Mouse (Mus musculus): ENCODE results near the gene Lcp2. TPM values are rescaled to one million over a fixed set of nuclear protein-coding genes. Genes with fewer than 3 reads are reported as not detected.

The Lcp2 gene
- polyA plus RNA-seq, 1 experiment from 2014 or later = 1.9 TPM

- no peaks in the 10 kb centered on the region for H3K36me3 ChIP-seq
- H3K4me1 ChIP-seq = peaks cover 8% of the 10 kb centered on the region
- H3K9ac ChIP-seq = no peak overlapping the region
- H3K4me3 ChIP-seq = no peak overlapping the region
- no peak for ATAC-seq (ENCODE audit: low FRiP score, low read depth)
- no peak overlapping the region for H3K27ac ChIP-seq
- WGBS = 71% methylated on average over 6 of the region's 6 CpGs
- no peaks in the 10 kb centered on the region for H3K27me3 ChIP-seq
- no peak overlapping the region for H3K4me2 ChIP-seq (replicated peaks)
- no peaks in the 10 kb centered on the region for H3K9me3 ChIP-seq
Observed at GRCm38 (mm10) chr11:34012007-34012652, 34.6 kb upstream of the Lcp2 start.

- no peak overlapping the region for H3K9ac ChIP-seq
- H3K4me3 ChIP-seq = no peak overlapping the region
- H3K36me3 ChIP-seq = no peaks in the 10 kb centered on the region
- H3K4me2 ChIP-seq (replicated peaks) = no peak overlapping the region
- H3K27ac ChIP-seq = no peak overlapping the region
- 87% methylated on average over 1 of the region's 1 CpGs for WGBS
- H3K27me3 ChIP-seq = no peaks in the 10 kb centered on the region
- no peak for ATAC-seq (ENCODE audit: low FRiP score, low read depth)
- H3K9me3 ChIP-seq = no peaks in the 10 kb centered on the region
- H3K4me1 ChIP-seq = no peaks in the 10 kb centered on the region; the same call in 1 of the 2 replicates
Observed at GRCm38 (mm10) chr11:34025091-34025490, 21.6 kb upstream of the Lcp2 start.

- Histone ChIP-seq H3K4me1 (no peaks in the 10 kb centered on the region; the same call in 1 of the 2 replicates), H3K27ac (no peak overlapping the region), H3K4me3 (no peak overlapping the region), H3K9me3 (no peaks in the 10 kb centered on the region), H3K36me3 (no peaks in the 10 kb centered on the region), H3K4me2 (replicated peaks) (no peak overlapping the region), H3K9ac (no peak overlapping the region), H3K27me3 (no peaks in the 10 kb centered on the region)
- 52% methylated on average over 5 of the region's 5 CpGs for WGBS
- ATAC-seq (ENCODE audit: low FRiP score, low read depth) = no peak
Observed at GRCm38 (mm10) chr11:34029658-34030057, 17.1 kb upstream of the Lcp2 start.

GRCm38 (mm10) chr11:34031015-34031805, 15.5 kb upstream of the Lcp2 start:
- Histone ChIP-seq H3K9me3 (no peaks in the 10 kb centered on the region), H3K9ac (no peak overlapping the region), H3K4me1 (no peaks in the 10 kb centered on the region; the same call in 1 of the 2 replicates), H3K4me2 (replicated peaks) (no peak overlapping the region), H3K27ac (no peak overlapping the region), H3K36me3 (no peaks in the 10 kb centered on the region), H3K4me3 (no peak overlapping the region), H3K27me3 (no peaks in the 10 kb centered on the region)
- no peak for ATAC-seq (ENCODE audit: low FRiP score, low read depth)
- 65% methylated on average over 8 of the region's 8 CpGs for WGBS

- no peaks in the 10 kb centered on the region for H3K9me3 ChIP-seq
- H3K36me3 ChIP-seq = no peaks in the 10 kb centered on the region
- WGBS = 92% methylated on average over 5 of the region's 5 CpGs
- no peak overlapping the region for H3K27ac ChIP-seq
- no peaks in the 10 kb centered on the region for H3K27me3 ChIP-seq
- H3K4me1 ChIP-seq = no peaks in the 10 kb centered on the region; the same call in 1 of the 2 replicates
- no peak overlapping the region for H3K9ac ChIP-seq
- no peak overlapping the region for H3K4me3 ChIP-seq
- H3K4me2 ChIP-seq (replicated peaks) = no peak overlapping the region
- no peak for ATAC-seq (ENCODE audit: low FRiP score, low read depth)
Observed at GRCm38 (mm10) chr11:34034008-34034505, 12.7 kb upstream of the Lcp2 start.

GRCm38 (mm10) chr11:34034794-34035193, 11.9 kb upstream of the Lcp2 start:
- Histone ChIP-seq H3K4me1 (no peaks in the 10 kb centered on the region), H3K9me3 (no peaks in the 10 kb centered on the region), H3K36me3 (no peaks in the 10 kb centered on the region), H3K4me2 (replicated peaks) (no peak overlapping the region), H3K9ac (no peak overlapping the region), H3K27ac (no peak overlapping the region), H3K27me3 (no peaks in the 10 kb centered on the region), H3K4me3 (no peak overlapping the region)
- 75% methylated on average over 2 of the region's 2 CpGs for WGBS
- no peak for ATAC-seq (ENCODE audit: low FRiP score, low read depth)

GRCm38 (mm10) chr11:34035909-34036658, 10.6 kb upstream of the Lcp2 start:
- Histone ChIP-seq H3K9me3 (no peaks in the 10 kb centered on the region), H3K4me3 (no peak overlapping the region), H3K4me2 (replicated peaks) (no peak overlapping the region), H3K9ac (no peak overlapping the region), H3K27ac (no peak overlapping the region), H3K27me3 (no peaks in the 10 kb centered on the region), H3K36me3 (no peaks in the 10 kb centered on the region), H3K4me1 (no peaks in the 10 kb centered on the region)
- no peak for ATAC-seq (ENCODE audit: low FRiP score, low read depth)
- 85% methylated on average over 5 of the region's 5 CpGs for WGBS

- Histone ChIP-seq H3K27me3 (no peaks in the 10 kb centered on the region), H3K4me1 (no peaks in the 10 kb centered on the region), H3K4me2 (replicated peaks) (no peak overlapping the region), H3K4me3 (no peak overlapping the region), H3K9me3 (no peaks in the 10 kb centered on the region), H3K9ac (no peak overlapping the region), H3K36me3 (no peaks in the 10 kb centered on the region), H3K27ac (no peak overlapping the region)
- ATAC-seq (ENCODE audit: low FRiP score, low read depth) = no peak
- WGBS = 84% methylated on average over 5 of the region's 5 CpGs
Observed at GRCm38 (mm10) chr11:34040061-34040460, 6.7 kb upstream of the Lcp2 start.

GRCm38 (mm10) chr11:34042808-34043207, 3.9 kb upstream of the Lcp2 start:
- H3K4me1 ChIP-seq = no peaks in the 10 kb centered on the region
- no peaks in the 10 kb centered on the region for H3K36me3 ChIP-seq
- H3K27me3 ChIP-seq = no peaks in the 10 kb centered on the region
- no peak overlapping the region for H3K4me3 ChIP-seq
- H3K4me2 ChIP-seq (replicated peaks) = no peak overlapping the region
- H3K9ac ChIP-seq = no peak overlapping the region
- H3K27ac ChIP-seq = no peak overlapping the region
- no peaks in the 10 kb centered on the region for H3K9me3 ChIP-seq
- WGBS = 53% methylated on average over 1 of the region's 1 CpGs
- ATAC-seq (ENCODE audit: low FRiP score, low read depth) = no peak

GRCm38 (mm10) chr11:34047542-34047937, 820 bp downstream of the Lcp2 start:
- Histone ChIP-seq H3K27me3 (no peaks in the 10 kb centered on the region), H3K9ac (no peak overlapping the region), H3K27ac (no peak overlapping the region), H3K9me3 (no peaks in the 10 kb centered on the region), H3K4me1 (no peaks in the 10 kb centered on the region), H3K4me2 (replicated peaks) (no peak overlapping the region), H3K4me3 (no peak overlapping the region), H3K36me3 (no peaks in the 10 kb centered on the region)
- no peak; the same call in 1 of the 2 replicates for ATAC-seq (ENCODE audit: low FRiP score, low read depth)
- 82% methylated on average over 5 of the region's 5 CpGs for WGBS

- Histone ChIP-seq H3K27me3 (no peaks in the 10 kb centered on the region), H3K9ac (no peak overlapping the region), H3K36me3 (no peaks in the 10 kb centered on the region), H3K4me2 (replicated peaks) (no peak overlapping the region), H3K4me3 (no peak overlapping the region), H3K9me3 (no peaks in the 10 kb centered on the region), H3K27ac (no peak overlapping the region), H3K4me1 (no peaks in the 10 kb centered on the region)
- 90% methylated on average over 8 of the region's 8 CpGs for WGBS
- ATAC-seq (ENCODE audit: low FRiP score, low read depth) = no peak
Observed at GRCm38 (mm10) chr11:34048375-34049124, 1.8 kb downstream of the Lcp2 start.

GRCm38 (mm10) chr11:34049125-34049379, 2.3 kb downstream of the Lcp2 start:
- Histone ChIP-seq H3K9ac (no peak overlapping the region), H3K4me1 (no peaks in the 10 kb centered on the region), H3K9me3 (no peaks in the 10 kb centered on the region), H3K36me3 (no peaks in the 10 kb centered on the region), H3K27ac (no peak overlapping the region), H3K4me2 (replicated peaks) (no peak overlapping the region), H3K4me3 (no peak overlapping the region), H3K27me3 (no peaks in the 10 kb centered on the region)
- WGBS = 98% methylated on average over 1 of the region's 1 CpGs
- no peak for ATAC-seq (ENCODE audit: low FRiP score, low read depth)

All from limb, embryonic 13.5 days (tissue).